Mouse (Mus musculus) MEL (cell line): ENCODE measurements around the gene Gm14151. TPM values are rescaled to one million over a fixed set of nuclear protein-coding genes. Genes with fewer than 3 reads are reported as not detected.
A peak's percentile ranks its signal among the peaks of the same experiment; 100 is the strongest.

Experiments used
- DNase-seq: peaks from one replicate; pipeline ENCODE4 v3.0.0; 2011; ENCODE audit warnings: low read depth, low spot score
- H3K27ac ChIP-seq: 2 replicates; pipeline ENCODE4 v1.5.1; 2012; ENCODE audit warnings: low read depth, mild to moderate bottlenecking, control low read depth, low read length, moderate library complexity; ENCODE audit not compliant: control insufficient read depth
- H3K27me3 ChIP-seq, 2 experiments: fragments of 150-350 bp in 1 of 2; sonication (generic) in 1 of 2; 2 replicates each; pipeline ENCODE4 v1.6.1; 2012; ENCODE audit warnings: low read length in 2 of 2, mild to moderate bottlenecking in 2 of 2, improper control_type of control experiment in 1 of 2, moderate library complexity in 1 of 2; ENCODE audit not compliant: insufficient read depth in 2 of 2, control insufficient read depth in 1 of 2
- H3K36me3 ChIP-seq, 2 experiments: 2 replicates each; pipeline ENCODE4 v1.6.1; 2012 to 2014; ENCODE audit warnings: low read length in 2 of 2, improper control_type of control experiment in 1 of 2, inconsistent platforms in 1 of 2, mild to moderate bottlenecking in 1 of 2; ENCODE audit not compliant: insufficient read depth in 2 of 2, control insufficient read depth in 1 of 2
- H3K4me1 ChIP-seq, 2 experiments: fragments of 150-350 bp in 1 of 2; sonication (generic) in 1 of 2; 2 replicates each; pipeline ENCODE4 v1.6.1; 2012; ENCODE audit warnings: low read length in 2 of 2, improper control_type of control experiment in 1 of 2, mild to moderate bottlenecking in 1 of 2; ENCODE audit not compliant: insufficient read depth in 2 of 2, control insufficient read depth in 1 of 2
- H3K4me3 ChIP-seq, 2 experiments: fragments of 150-350 bp in 1 of 2; sonication (generic) in 1 of 2; 2 replicates each; pipeline ENCODE4 v1.5.1; 2012; ENCODE audit warnings: low read depth in 2 of 2, low read length in 2 of 2, mild to moderate bottlenecking in 2 of 2, moderate library complexity in 2 of 2, control low read depth in 1 of 2, improper control_type of control experiment in 1 of 2; ENCODE audit not compliant: control insufficient read depth in 1 of 2, insufficient read depth in 1 of 2
- H3K79me2 ChIP-seq: 2 replicates; pipeline ENCODE4 v1.6.1; 2012; ENCODE audit warnings: mild to moderate bottlenecking, low read length, moderate library complexity; ENCODE audit not compliant: control insufficient read depth, poor library complexity, insufficient read depth
- H3K9ac ChIP-seq: 2 replicates; pipeline ENCODE4 v1.6.1; 2012; ENCODE audit warnings: low read depth, mild to moderate bottlenecking, control low read depth, low read length, moderate library complexity; ENCODE audit not compliant: control insufficient read depth, poor library complexity, severe bottlenecking
- H3K9me3 ChIP-seq: fragments of 150-350 bp; sonication (generic); replicated peaks from 2 replicates; pipeline ENCODE4 v1.6.1; 2012; ENCODE audit warnings: mild to moderate bottlenecking, low read length, improper control_type of control experiment, moderate library complexity; ENCODE audit not compliant: insufficient read depth
- BHLHE40 ChIP-seq: IDR thresholded peaks from 2 replicates; pipeline ENCODE4 v1.6.1; 2012; ENCODE audit warnings: low read depth, mild to moderate bottlenecking, inconsistent platforms, low read length, improper control_type of control experiment, borderline replicate concordance
- CHD1 ChIP-seq: IDR thresholded peaks from 2 replicates; pipeline ENCODE4 v1.6.1; 2012; ENCODE audit warnings: low read depth, mild to moderate bottlenecking, inconsistent platforms, low read length, improper control_type of control experiment
- CHD2 ChIP-seq: IDR thresholded peaks from 2 replicates; pipeline ENCODE4 v1.6.1; 2011; ENCODE audit warnings: low read length, improper control_type of control experiment
- CTCF ChIP-seq, 3 experiments: IDR thresholded peaks in 2 of 3; conservative IDR thresholded peaks in 1 of 3; 2 replicates each; pipeline ENCODE4 v1.5.1; 2011 to 2012; ENCODE audit warnings: low read length in 3 of 3, low read depth in 2 of 3, mild to moderate bottlenecking in 2 of 3, improper control_type of control experiment in 1 of 3, inconsistent platforms in 1 of 3, mixed read lengths in 1 of 3, moderate library complexity in 1 of 3; ENCODE audit not compliant: control insufficient read depth in 1 of 3, insufficient read depth in 1 of 3, poor library complexity in 1 of 3, severe bottlenecking in 1 of 3
- EP300 ChIP-seq, 2 experiments: IDR thresholded peaks; 2 replicates each; pipeline ENCODE4 v1.6.1; 2011; ENCODE audit warnings: improper control_type of control experiment in 2 of 2, low read length in 2 of 2, low read depth in 1 of 2, mild to moderate bottlenecking in 1 of 2
- ETS1 ChIP-seq: IDR thresholded peaks from 2 replicates; pipeline ENCODE4 v1.6.1; 2012; ENCODE audit warnings: low read depth, mild to moderate bottlenecking, inconsistent platforms, low read length, improper control_type of control experiment, moderate library complexity
- GABPA ChIP-seq: IDR thresholded peaks from 2 replicates; pipeline ENCODE4 v1.6.1; 2012; ENCODE audit warnings: low read depth, mild to moderate bottlenecking, inconsistent platforms, low read length, improper control_type of control experiment, moderate library complexity
- GATA1 ChIP-seq: IDR thresholded peaks from 2 replicates; pipeline ENCODE4 v1.6.1; 2011; ENCODE audit warnings: low read depth, low read length, improper control_type of control experiment
- HCFC1 ChIP-seq: IDR thresholded peaks from 2 replicates; pipeline ENCODE4 v1.6.1; 2012; ENCODE audit warnings: low read depth, mild to moderate bottlenecking, inconsistent platforms, low read length, improper control_type of control experiment, moderate library complexity
- JUND ChIP-seq: IDR thresholded peaks from 2 replicates; pipeline ENCODE4 v1.6.1; 2011; ENCODE audit warnings: low read depth, mild to moderate bottlenecking, improper control_type of control experiment, low read length
- KAT2A ChIP-seq: conservative IDR thresholded peaks from 2 replicates; pipeline ENCODE4 v1.6.1; 2012; ENCODE audit warnings: low read depth, low read length, improper control_type of control experiment, inconsistent platforms
- MAFK ChIP-seq: IDR thresholded peaks from 2 replicates; pipeline ENCODE4 v1.6.1; 2011; ENCODE audit warnings: low read depth, mild to moderate bottlenecking, low read length, improper control_type of control experiment, borderline replicate concordance
- MAX ChIP-seq: IDR thresholded peaks from 2 replicates; pipeline ENCODE4 v1.6.1; 2011; ENCODE audit warnings: low read length, improper control_type of control experiment
- MAZ ChIP-seq: IDR thresholded peaks from 2 replicates; pipeline ENCODE4 v1.6.1; 2012; ENCODE audit warnings: low read depth, mild to moderate bottlenecking, inconsistent platforms, low read length, improper control_type of control experiment
- MXI1 ChIP-seq: IDR thresholded peaks from 2 replicates; pipeline ENCODE4 v1.6.1; 2011; ENCODE audit warnings: mild to moderate bottlenecking, low read depth, low read length, improper control_type of control experiment
- MYB ChIP-seq: IDR thresholded peaks from 2 replicates; pipeline ENCODE4 v1.6.1; 2011; ENCODE audit warnings: mild to moderate bottlenecking, low read depth, low read length, improper control_type of control experiment
- MYC ChIP-seq: IDR thresholded peaks from 2 replicates; pipeline ENCODE4 v1.6.1; 2011; ENCODE audit warnings: low read depth, mild to moderate bottlenecking, low read length, improper control_type of control experiment, moderate library complexity
- NRF1 ChIP-seq: IDR thresholded peaks from 2 replicates; pipeline ENCODE4 v1.6.1; 2014; ENCODE audit warnings: low read depth, mild to moderate bottlenecking, inconsistent platforms, low read length, improper control_type of control experiment, moderate library complexity; ENCODE audit not compliant: poor library complexity, insufficient read depth, severe bottlenecking
- POLR2A ChIP-seq, 2 experiments: IDR thresholded peaks; 2 replicates each; pipeline ENCODE4 v1.6.1; 2011 to 2012; ENCODE audit warnings: low read length in 2 of 2, mild to moderate bottlenecking in 2 of 2, control low read depth in 1 of 2, improper control_type of control experiment in 1 of 2, low read depth in 1 of 2, moderate library complexity in 1 of 2; ENCODE audit not compliant: control insufficient read depth in 1 of 2, insufficient read depth in 1 of 2, poor library complexity in 1 of 2
- POLR2AphosphoS2 ChIP-seq: IDR thresholded peaks from 2 replicates; pipeline ENCODE4 v1.6.1; 2011; ENCODE audit warnings: low read length, improper control_type of control experiment
- SIN3A ChIP-seq: IDR thresholded peaks from 2 replicates; pipeline ENCODE4 v1.6.1; 2012; ENCODE audit warnings: low read length, improper control_type of control experiment, inconsistent platforms
- TAL1 ChIP-seq: IDR thresholded peaks from 2 replicates; pipeline ENCODE4 v1.6.1; 2012; ENCODE audit warnings: mild to moderate bottlenecking, inconsistent platforms, low read length, moderate library complexity, mixed read lengths
- TBP ChIP-seq: IDR thresholded peaks from 2 replicates; pipeline ENCODE4 v1.8.0; 2011; ENCODE audit warnings: low read depth, low read length, improper control_type of control experiment
- TCF12 ChIP-seq: IDR thresholded peaks from 2 replicates; pipeline ENCODE4 v1.6.1; 2014; ENCODE audit warnings: low read depth, mild to moderate bottlenecking, inconsistent platforms, low read length, improper control_type of control experiment, moderate library complexity
- ZC3H11A ChIP-seq: IDR thresholded peaks from 2 replicates; pipeline ENCODE4 v1.6.1; 2012; ENCODE audit warnings: low read depth, mild to moderate bottlenecking, inconsistent platforms, low read length, improper control_type of control experiment
- ZKSCAN1 ChIP-seq: IDR thresholded peaks from 2 replicates; pipeline ENCODE4 v1.6.1; 2012; ENCODE audit warnings: low read depth, mild to moderate bottlenecking, inconsistent platforms, low read length, improper control_type of control experiment, moderate library complexity
- ZMIZ1 ChIP-seq: IDR thresholded peaks from 2 replicates; pipeline ENCODE4 v1.6.1; 2012; ENCODE audit warnings: low read depth, mild to moderate bottlenecking, inconsistent platforms, low read length, improper control_type of control experiment, moderate library complexity
- ZNF384 ChIP-seq: IDR thresholded peaks from 2 replicates; pipeline ENCODE4 v1.6.1; 2012; ENCODE audit warnings: low read depth, mild to moderate bottlenecking, inconsistent platforms, low read length, improper control_type of control experiment
- polyA plus RNA-seq, 2 experiments: library from polyadenylated mRNA; stranded (reverse) in 1 of 2; unstranded in 1 of 2; fragments of >175 nt in 1 of 2; fragments of >200 nt in 1 of 2; gene quantifications; 2 replicates each; pipeline versions ENCODE4 v1.2.1 to v1.2.4; 2012; ENCODE audit warnings: low replicate concordance in 2 of 2, low read depth in 1 of 2; ENCODE audit not compliant: insufficient read length in 2 of 2, insufficient read depth in 1 of 2, missing spikeins in 1 of 2
- total RNA-seq: library from RNA; depleted of rRNA; stranded (reverse); fragments of 300-350 nt; gene quantifications from 2 replicates; pipeline ENCODE4 v1.2.3, GENCODE M21; 2012

The Gm14151 gene
- total and polyA plus RNA-seq, 3 experiments, result not detected

DNA sequence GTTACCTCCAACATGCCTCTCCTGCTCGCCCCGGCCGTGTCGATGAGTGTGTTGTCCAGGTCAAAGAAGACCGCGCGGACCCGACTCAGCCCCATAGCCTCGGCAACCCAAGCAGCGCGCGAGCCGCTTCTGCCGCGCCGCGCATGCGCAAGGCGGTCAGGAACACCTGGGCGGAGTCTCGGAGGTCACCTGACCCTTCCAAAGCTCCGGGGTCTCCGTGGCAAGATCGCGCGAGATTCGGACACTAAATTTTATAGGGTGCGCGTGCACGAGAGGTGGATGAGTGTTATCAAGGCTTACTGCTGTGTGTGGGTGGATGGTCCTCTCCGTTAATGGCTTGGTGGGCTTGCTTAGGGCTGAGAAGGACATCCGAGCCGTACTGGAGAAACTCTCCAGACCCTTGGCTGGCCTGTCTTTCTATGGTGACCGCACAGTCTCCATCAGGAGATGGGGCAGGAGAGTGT lies 52.9 kb downstream of the Gm14151 start, which contains the start of the genes Ninl and Nanp (continued):
- TF ChIP-seq MAZ, result peak; percentile 59; the same call in 1 of the 2 replicates
- TF ChIP-seq EP300 (IDR thresholded peaks at IDR 0.05; ENCODE audit: low read depth in 1 of 2, low read length in 2 of 2), result peak; percentile 26 to 38; a peak in 2 of 4 replicates

DNA sequence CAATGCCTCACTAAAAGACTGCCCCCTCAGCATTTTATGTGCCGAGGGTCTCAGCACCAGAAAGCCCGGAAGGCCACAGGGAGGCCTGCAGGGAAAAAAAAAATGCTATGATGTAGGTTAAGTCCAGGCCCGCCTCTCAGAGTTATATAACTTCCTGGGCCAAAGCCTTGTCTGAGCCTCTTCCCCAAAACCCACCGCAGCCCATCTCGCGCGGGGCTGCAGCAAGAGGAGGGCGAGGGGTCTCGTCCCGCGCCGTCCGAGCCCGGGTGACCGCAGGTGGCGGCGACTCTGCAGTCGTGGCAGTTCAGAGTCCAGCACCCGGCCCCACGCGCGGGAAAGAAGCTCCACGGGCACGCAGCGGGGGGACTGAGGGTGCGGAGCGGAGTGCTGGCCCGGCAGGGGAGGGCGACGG lies 53.3 kb downstream of the Gm14151 start:
- H3K4me1 ChIP-seq, result peaks cover 13 to 14% of the 10 kb centered on the region in 2 experiments
- H3K9ac ChIP-seq, result peak overlapping the region; percentile 93
- no peaks in the 10 kb centered on the region for H3K27me3 ChIP-seq
- TF ChIP-seq MYB, result no peak
- peak; percentile 3; the same call in 1 of the 2 replicates for TF ChIP-seq KAT2A
- no peak for TF ChIP-seq TAL1
- TF ChIP-seq CHD2, result no peak
- peak; percentile 86 for TF ChIP-seq ZNF384
- TF ChIP-seq POLR2AphosphoS2, result no peak
- TF ChIP-seq CHD1, result no peak
- TF ChIP-seq MXI1, result peak; percentile 10; the same call in 1 of the 2 replicates
- H3K36me3 ChIP-seq, result peaks cover 2 to 24% of the 10 kb centered on the region in 2 experiments; a peak in 3 of 4 replicates
- peaks cover 33% of the 10 kb centered on the region for H3K79me2 ChIP-seq
- DNase-seq, result peak; percentile 72
- H3K4me3 ChIP-seq, result peak overlapping the region; percentile 83 to 97
- H3K27ac ChIP-seq, result peak overlapping the region; percentile 42
- no peaks in the 10 kb centered on the region for H3K9me3 ChIP-seq

DNA sequence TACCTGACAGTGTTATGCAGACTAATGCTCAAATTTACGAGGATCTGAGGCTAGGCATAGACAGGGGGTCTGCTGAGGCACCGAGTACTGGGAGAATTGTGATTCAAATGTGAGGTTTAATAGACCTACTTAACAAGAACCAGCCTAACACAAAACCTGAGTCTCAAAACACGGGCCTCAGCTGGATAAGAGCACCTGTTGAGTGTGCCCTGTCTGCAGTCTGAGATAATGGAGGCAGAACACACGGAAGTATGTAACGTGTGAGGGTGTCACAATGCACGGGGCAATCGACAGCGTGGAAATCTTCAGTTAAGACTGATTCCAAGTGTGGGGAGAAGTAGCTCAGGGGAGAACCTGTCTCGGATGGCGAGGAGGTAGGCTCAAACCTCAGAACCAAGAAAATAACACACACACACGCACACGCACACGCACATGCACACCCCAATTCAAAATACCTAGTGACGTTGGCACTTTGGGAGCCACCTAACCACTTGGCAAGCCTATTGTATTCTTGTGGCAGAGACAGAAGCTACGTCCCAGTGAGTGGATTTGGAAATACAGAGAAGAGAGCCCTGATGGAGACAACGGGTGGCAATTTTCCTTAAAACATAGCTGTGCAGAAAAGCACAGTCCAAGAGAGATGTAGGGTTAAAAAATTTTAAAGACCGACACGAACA lies 54.1 kb downstream of the Gm14151 start:
- peaks cover 35% of the 10 kb centered on the region for H3K79me2 ChIP-seq
- H3K9me3 ChIP-seq, result no peaks in the 10 kb centered on the region
- peaks cover 2 to 25% of the 10 kb centered on the region in 2 experiments; a peak in 3 of 4 replicates for H3K36me3 ChIP-seq
- H3K9ac ChIP-seq, result peak overlapping the region; percentile 93
- H3K27me3 ChIP-seq, result no peaks in the 10 kb centered on the region
- peak overlapping the region; percentile 83 to 97 for H3K4me3 ChIP-seq
- H3K27ac ChIP-seq, result peak overlapping the region; percentile 42
- H3K4me1 ChIP-seq, result peaks cover 13 to 14% of the 10 kb centered on the region in 2 experiments
- peak; percentile 74 for DNase-seq
- no peak for TF ChIP-seq POLR2AphosphoS2
- TF ChIP-seq CHD1, result no peak
- no peak for TF ChIP-seq JUND
- no peak for TF ChIP-seq HCFC1
- no peak for TF ChIP-seq GABPA
- TF ChIP-seq ZC3H11A, result no peak
- peak; percentile 64; the same call in 1 of the 2 replicates for TF ChIP-seq MYC
- TF ChIP-seq MAZ, result no peak
- TF ChIP-seq GATA1, result peak; percentile 73
- TF ChIP-seq TCF12, result peak; percentile 89
- peak; percentile 87 for TF ChIP-seq SIN3A
- peak; percentile 62; the same call in 1 of the 2 replicates for TF ChIP-seq MAX
- peak; percentile 76 for TF ChIP-seq ETS1
- TF ChIP-seq TAL1, result peak; percentile 92
- TF ChIP-seq CTCF (IDR thresholded peaks at IDR 0.05 in 2 of 3, conservative IDR thresholded peaks at IDR 0.05 in 1 of 3; ENCODE audit: control insufficient read depth in 1 of 3, insufficient read depth in 1 of 3, low read depth in 2 of 3, low read length in 3 of 3, poor library complexity in 1 of 3, severe bottlenecking in 1 of 3), result no peak
- no peak; the same call in 1 of the 2 replicates for TF ChIP-seq BHLHE40
- no peak for TF ChIP-seq ZKSCAN1
- peak; percentile 55; the same call in 1 of the 2 replicates for TF ChIP-seq TBP
- TF ChIP-seq MAFK, result no peak
- peak; percentile 94 for TF ChIP-seq MXI1
- TF ChIP-seq ZMIZ1, result no peak
- peak in 1 of 2 experiments; percentile 28; a peak in 1 of 4 replicates for TF ChIP-seq POLR2A (IDR thresholded peaks at IDR 0.05; ENCODE audit: control insufficient read depth in 1 of 2, insufficient read depth in 1 of 2, low read depth in 1 of 2, low read length in 2 of 2, poor library complexity in 1 of 2)
- no peak for TF ChIP-seq NRF1
